Mouse (Mus musculus): ENCODE data around the gene Gabbr2. TPM values are rescaled to one million over a fixed set of nuclear protein-coding genes. Genes with fewer than 3 reads are reported as not detected.

Gene Gabbr2
- polyA plus RNA-seq, 1 experiment from 2014 or later = 0.09 TPM

- WGBS = 59% methylated on average over 4 of the region's 4 CpGs
- H3K27me3 ChIP-seq (ENCODE audit: control insufficient read depth, insufficient read depth, low read depth, low read length) = no peaks in the 10 kb centered on the region
- H3K27ac ChIP-seq (ENCODE audit: low read length) = no peak overlapping the region
- no peak overlapping the region for H3K9ac ChIP-seq (ENCODE audit: low read length)
- H3K9me3 ChIP-seq (ENCODE audit: control insufficient read depth, low read length) = no peaks in the 10 kb centered on the region
- no peaks in the 10 kb centered on the region for H3K4me1 ChIP-seq (replicated peaks; ENCODE audit: control insufficient read depth, insufficient read depth, low read length)
- no peaks in the 10 kb centered on the region for H3K36me3 ChIP-seq (ENCODE audit: control insufficient read depth, insufficient read depth, low read length)
- H3K4me2 ChIP-seq (ENCODE audit: low read depth, low read length) = no peak overlapping the region
- no peak for ATAC-seq (ENCODE audit: low read depth)
- H3K4me3 ChIP-seq (ENCODE audit: low read length) = no peak overlapping the region
Measured at GRCm38 (mm10) chr4:46675992-46676391, 315.7 kb downstream of the Gabbr2 start.

- Histone ChIP-seq H3K9me3 (ENCODE audit: control insufficient read depth, low read length) (no peaks in the 10 kb centered on the region), H3K4me2 (ENCODE audit: low read depth, low read length) (no peak overlapping the region), H3K27ac (ENCODE audit: low read length) (no peak overlapping the region), H3K36me3 (ENCODE audit: control insufficient read depth, insufficient read depth, low read length) (no peaks in the 10 kb centered on the region), H3K9ac (ENCODE audit: low read length) (no peak overlapping the region), H3K4me3 (ENCODE audit: low read length) (no peak overlapping the region), H3K4me1 (replicated peaks; ENCODE audit: control insufficient read depth, insufficient read depth, low read length) (no peaks in the 10 kb centered on the region), H3K27me3 (ENCODE audit: control insufficient read depth, insufficient read depth, low read depth, low read length) (no peaks in the 10 kb centered on the region)
- WGBS = 75% methylated on average over 11 of the region's 11 CpGs
- ATAC-seq (ENCODE audit: low read depth) = no peak
Measured at GRCm38 (mm10) chr4:46675272-46675785, 316.3 kb downstream of the Gabbr2 start.

GRCm38 (mm10) chr4:46668620-46669019 lies 323.1 kb downstream of the Gabbr2 start:
- Histone ChIP-seq H3K36me3 (ENCODE audit: control insufficient read depth, insufficient read depth, low read length) (no peaks in the 10 kb centered on the region), H3K27ac (ENCODE audit: low read length) (no peak overlapping the region), H3K9me3 (ENCODE audit: control insufficient read depth, low read length) (no peaks in the 10 kb centered on the region), H3K4me3 (ENCODE audit: low read length) (no peak overlapping the region), H3K27me3 (ENCODE audit: control insufficient read depth, insufficient read depth, low read depth, low read length) (no peaks in the 10 kb centered on the region), H3K9ac (ENCODE audit: low read length) (no peak overlapping the region), H3K4me2 (ENCODE audit: low read depth, low read length) (no peak overlapping the region), H3K4me1 (replicated peaks; ENCODE audit: control insufficient read depth, insufficient read depth, low read length) (peaks cover 5% of the 10 kb centered on the region; the same call in 1 of the 2 replicates)
- 67% methylated on average over 11 of the region's 11 CpGs for WGBS
- no peak for ATAC-seq (ENCODE audit: low read depth)

GRCm38 (mm10) chr4:46666420-46666819 lies 325.3 kb downstream of the Gabbr2 start:
- H3K36me3 ChIP-seq (ENCODE audit: control insufficient read depth, insufficient read depth, low read length) = no peaks in the 10 kb centered on the region
- H3K9me3 ChIP-seq (ENCODE audit: control insufficient read depth, low read length) = no peaks in the 10 kb centered on the region
- H3K4me3 ChIP-seq (ENCODE audit: low read length) = no peak overlapping the region
- no peak overlapping the region for H3K9ac ChIP-seq (ENCODE audit: low read length)
- peaks cover 5% of the 10 kb centered on the region; the same call in 1 of the 2 replicates for H3K4me1 ChIP-seq (replicated peaks; ENCODE audit: control insufficient read depth, insufficient read depth, low read length)
- H3K27me3 ChIP-seq (ENCODE audit: control insufficient read depth, insufficient read depth, low read depth, low read length) = no peaks in the 10 kb centered on the region
- no peak overlapping the region for H3K4me2 ChIP-seq (ENCODE audit: low read depth, low read length)
- ATAC-seq (ENCODE audit: low read depth) = no peak
- 57% methylated on average over 5 of the region's 5 CpGs for WGBS
- H3K27ac ChIP-seq (ENCODE audit: low read length) = no peak overlapping the region

- Histone ChIP-seq H3K4me2 (ENCODE audit: low read depth, low read length) (peak overlapping the region; percentile 63; the same call in 1 of the 2 replicates), H3K4me3 (ENCODE audit: low read length) (no peak overlapping the region), H3K27me3 (ENCODE audit: control insufficient read depth, insufficient read depth, low read depth, low read length) (no peaks in the 10 kb centered on the region), H3K9me3 (ENCODE audit: control insufficient read depth, low read length) (no peaks in the 10 kb centered on the region), H3K4me1 (replicated peaks; ENCODE audit: control insufficient read depth, insufficient read depth, low read length) (peaks cover 5% of the 10 kb centered on the region; the same call in 1 of the 2 replicates), H3K27ac (ENCODE audit: low read length) (no peak overlapping the region), H3K36me3 (ENCODE audit: control insufficient read depth, insufficient read depth, low read length) (no peaks in the 10 kb centered on the region), H3K9ac (ENCODE audit: low read length) (no peak overlapping the region)
- ATAC-seq (ENCODE audit: low read depth) = peak; percentile 34; the same call in 1 of the 2 replicates
- 2% methylated on average over 5 of the region's 8 CpGs for WGBS
Measured at GRCm38 (mm10) chr4:46665371-46665774, 326.3 kb downstream of the Gabbr2 start.

GRCm38 (mm10) chr4:46664123-46665009 lies 327.3 kb downstream of the Gabbr2 start:
- no peaks in the 10 kb centered on the region for H3K36me3 ChIP-seq (ENCODE audit: control insufficient read depth, insufficient read depth, low read length)
- no peaks in the 10 kb centered on the region for H3K9me3 ChIP-seq (ENCODE audit: control insufficient read depth, low read length)
- 2% methylated on average over 34 of the region's 34 CpGs for WGBS
- H3K4me1 ChIP-seq (replicated peaks; ENCODE audit: control insufficient read depth, insufficient read depth, low read length) = peaks cover 5% of the 10 kb centered on the region; the same call in 1 of the 2 replicates
- ATAC-seq (ENCODE audit: low read depth) = peak; percentile 95
- H3K4me2 ChIP-seq (ENCODE audit: low read depth, low read length) = peak overlapping the region; percentile 63
- peak overlapping the region; percentile 40 for H3K4me3 ChIP-seq (ENCODE audit: low read length)
- peak overlapping the region; percentile 28 for H3K27ac ChIP-seq (ENCODE audit: low read length)
- no peaks in the 10 kb centered on the region for H3K27me3 ChIP-seq (ENCODE audit: control insufficient read depth, insufficient read depth, low read depth, low read length)
- H3K9ac ChIP-seq (ENCODE audit: low read length) = peak overlapping the region; percentile 64

- no peak overlapping the region for H3K4me2 ChIP-seq (ENCODE audit: low read depth, low read length)
- H3K4me3 ChIP-seq (ENCODE audit: low read length) = no peak overlapping the region
- peaks cover 5% of the 10 kb centered on the region; the same call in 1 of the 2 replicates for H3K4me1 ChIP-seq (replicated peaks; ENCODE audit: control insufficient read depth, insufficient read depth, low read length)
- no peaks in the 10 kb centered on the region for H3K27me3 ChIP-seq (ENCODE audit: control insufficient read depth, insufficient read depth, low read depth, low read length)
- WGBS = 71% methylated on average over 9 of the region's 9 CpGs
- H3K9ac ChIP-seq (ENCODE audit: low read length) = no peak overlapping the region
- no peaks in the 10 kb centered on the region for H3K36me3 ChIP-seq (ENCODE audit: control insufficient read depth, insufficient read depth, low read length)
- H3K9me3 ChIP-seq (ENCODE audit: control insufficient read depth, low read length) = no peaks in the 10 kb centered on the region
- no peak for ATAC-seq (ENCODE audit: low read depth)
- H3K27ac ChIP-seq (ENCODE audit: low read length) = no peak overlapping the region
Measured at GRCm38 (mm10) chr4:46661433-46661832, 330.2 kb downstream of the Gabbr2 start.

- H3K9me3 ChIP-seq (ENCODE audit: control insufficient read depth, low read length) = no peaks in the 10 kb centered on the region
- no peak for ATAC-seq (ENCODE audit: low read depth)
- H3K4me3 ChIP-seq (ENCODE audit: low read length) = no peak overlapping the region
- H3K27me3 ChIP-seq (ENCODE audit: control insufficient read depth, insufficient read depth, low read depth, low read length) = no peaks in the 10 kb centered on the region; the same call in 1 of the 2 replicates
- no peak overlapping the region for H3K27ac ChIP-seq (ENCODE audit: low read length)
- 67% methylated on average over 5 of the region's 5 CpGs for whole genome bisulfite sequencing
- no peak overlapping the region for H3K4me2 ChIP-seq (ENCODE audit: low read depth, low read length)
- H3K9ac ChIP-seq (ENCODE audit: low read length) = no peak overlapping the region
- peaks cover 1% of the 10 kb centered on the region; the same call in 1 of the 2 replicates for H3K4me1 ChIP-seq (replicated peaks; ENCODE audit: control insufficient read depth, insufficient read depth, low read length)
- H3K36me3 ChIP-seq (ENCODE audit: control insufficient read depth, insufficient read depth, low read length) = no peaks in the 10 kb centered on the region
Measured at GRCm38 (mm10) chr4:46658946-46659345, 332.7 kb downstream of the Gabbr2 start.

GRCm38 (mm10) chr4:46657116-46657515 lies 334.6 kb downstream of the Gabbr2 start:
- Histone ChIP-seq H3K4me2 (ENCODE audit: low read depth, low read length) (no peak overlapping the region), H3K36me3 (ENCODE audit: control insufficient read depth, insufficient read depth, low read length) (no peaks in the 10 kb centered on the region), H3K27me3 (ENCODE audit: control insufficient read depth, insufficient read depth, low read depth, low read length) (no peaks in the 10 kb centered on the region; the same call in 1 of the 2 replicates), H3K9ac (ENCODE audit: low read length) (no peak overlapping the region), H3K9me3 (ENCODE audit: control insufficient read depth, low read length) (no peaks in the 10 kb centered on the region), H3K27ac (ENCODE audit: low read length) (no peak overlapping the region), H3K4me3 (ENCODE audit: low read length) (no peak overlapping the region), H3K4me1 (replicated peaks; ENCODE audit: control insufficient read depth, insufficient read depth, low read length) (no peaks in the 10 kb centered on the region)
- peak; percentile 38; the same call in 1 of the 2 replicates for ATAC-seq (ENCODE audit: low read depth)
- WGBS = 3% methylated on average over 5 of the region's 5 CpGs
